Mouse (Mus musculus): ENCODE measurements at regions not wholly inside any gene's neighbourhood (a gene's known extent, or its start where the extent isn't known, plus 50 kb on each side); places are given as distances from the start of the nearest gene placed in this dataset.

DNA sequence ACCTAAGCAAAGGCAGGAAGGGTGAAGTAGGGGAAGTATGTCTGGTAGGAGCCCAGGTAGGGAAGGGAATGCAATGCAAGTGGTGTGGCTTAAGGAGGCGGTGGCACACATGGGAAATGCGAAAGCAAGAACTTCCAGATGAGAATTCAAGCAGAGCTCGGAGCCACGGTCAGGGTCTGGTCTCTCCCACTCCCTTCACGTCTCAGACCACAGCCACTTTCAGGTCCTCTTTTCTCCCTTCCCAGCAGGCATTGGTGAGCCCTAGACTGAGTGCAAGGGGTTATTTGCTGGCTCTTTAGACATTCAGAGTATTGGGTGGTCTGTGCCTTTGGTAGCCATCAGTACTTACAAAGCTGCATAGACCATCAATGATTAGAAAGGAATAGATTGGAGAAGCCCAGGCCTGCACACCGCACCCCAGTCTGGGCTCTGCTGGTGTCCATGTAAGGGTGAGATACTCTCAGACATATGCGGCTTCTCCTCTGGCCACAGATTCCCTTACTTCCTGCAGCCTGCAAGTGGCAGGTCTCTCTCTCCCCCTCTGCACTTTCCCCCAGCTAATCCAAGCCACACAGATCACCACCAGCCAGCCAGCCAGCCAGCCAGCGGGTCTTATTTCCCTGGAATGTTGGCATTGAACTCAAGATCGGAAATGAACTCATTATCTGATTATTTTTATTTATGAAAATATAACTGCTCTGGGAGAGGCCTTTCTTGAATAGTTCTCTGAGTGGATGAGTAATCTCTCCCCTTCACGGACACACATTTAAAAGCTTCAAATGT is 113.6 kb downstream of the Zfp36l2 start:
- H3K36me3 ChIP-seq (replicated peaks; ENCODE audit: control insufficient read depth, insufficient read depth, low read depth, low read length) = no peaks in the 10 kb centered on the region
- H3K27me3 ChIP-seq (ENCODE audit: control insufficient read depth, insufficient read depth, low read length) = no peaks in the 10 kb centered on the region
- no peak for ATAC-seq (replicated peaks; ENCODE audit: insufficient number of reproducible peaks, low FRiP score, low TSS enrichment, low read depth)
- H3K27ac ChIP-seq (replicated peaks; ENCODE audit: low read depth, low read length) = no peak overlapping the region
- H3K9me3 ChIP-seq (replicated peaks; ENCODE audit: control insufficient read depth, low read length) = no peaks in the 10 kb centered on the region
- WGBS = 74% methylated on average over 10 of the region's 10 CpGs
- H3K9ac ChIP-seq (replicated peaks; ENCODE audit: low read length) = no peak overlapping the region
- no peak overlapping the region for H3K4me2 ChIP-seq (ENCODE audit: low read depth, low read length)
- no peak overlapping the region for H3K4me3 ChIP-seq (ENCODE audit: low read depth, low read length)
- no peaks in the 10 kb centered on the region for H3K4me1 ChIP-seq (ENCODE audit: control insufficient read depth, insufficient read depth, low read length)
- DNase-seq (ENCODE audit: low spot score) = no peak

DNA sequence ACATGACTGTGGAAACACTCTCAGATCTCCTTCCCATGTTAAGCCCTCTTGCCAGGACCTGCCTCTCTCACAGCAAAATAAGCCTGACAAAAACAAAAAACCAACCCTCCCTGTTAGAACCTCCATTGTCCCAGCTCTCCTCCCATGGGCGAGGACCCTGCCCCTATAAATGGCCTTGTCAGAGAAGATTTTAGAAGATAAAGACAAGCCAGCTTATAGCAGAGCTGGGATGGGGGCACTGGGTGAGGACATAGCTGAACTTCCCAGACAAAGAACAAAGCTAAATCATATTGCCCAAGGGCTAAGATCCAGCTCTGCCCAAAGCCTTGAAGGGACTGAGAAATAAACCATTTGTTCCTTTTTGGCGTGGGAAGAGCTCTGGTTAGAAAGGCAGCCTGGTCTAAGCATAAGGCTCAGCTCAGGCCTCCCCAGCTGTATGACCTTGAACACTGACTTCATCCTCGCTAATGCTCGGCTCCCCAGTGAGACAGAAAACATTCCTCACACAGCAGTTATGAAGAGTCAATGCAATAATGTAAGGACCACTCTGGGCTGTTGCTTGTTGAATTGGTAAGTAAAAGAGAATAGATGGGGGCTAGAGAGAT is 115.2 kb downstream of the Zfp36l2 start:
- Histone ChIP-seq H3K9ac (replicated peaks; ENCODE audit: low read length) (no peak overlapping the region), H3K4me2 (ENCODE audit: low read depth, low read length) (no peak overlapping the region), H3K27ac (replicated peaks; ENCODE audit: low read depth, low read length) (no peak overlapping the region), H3K27me3 (ENCODE audit: control insufficient read depth, insufficient read depth, low read length) (no peaks in the 10 kb centered on the region), H3K4me1 (ENCODE audit: control insufficient read depth, insufficient read depth, low read length) (no peaks in the 10 kb centered on the region), H3K36me3 (replicated peaks; ENCODE audit: control insufficient read depth, insufficient read depth, low read depth, low read length) (no peaks in the 10 kb centered on the region), H3K9me3 (replicated peaks; ENCODE audit: control insufficient read depth, low read length) (no peaks in the 10 kb centered on the region), H3K4me3 (ENCODE audit: low read depth, low read length) (no peak overlapping the region)
- ATAC-seq (replicated peaks; ENCODE audit: insufficient number of reproducible peaks, low FRiP score, low TSS enrichment, low read depth) (no peak), DNase-seq (ENCODE audit: low spot score) (no peak)
- WGBS = 59% methylated on average over 4 of the region's 4 CpGs

DNA sequence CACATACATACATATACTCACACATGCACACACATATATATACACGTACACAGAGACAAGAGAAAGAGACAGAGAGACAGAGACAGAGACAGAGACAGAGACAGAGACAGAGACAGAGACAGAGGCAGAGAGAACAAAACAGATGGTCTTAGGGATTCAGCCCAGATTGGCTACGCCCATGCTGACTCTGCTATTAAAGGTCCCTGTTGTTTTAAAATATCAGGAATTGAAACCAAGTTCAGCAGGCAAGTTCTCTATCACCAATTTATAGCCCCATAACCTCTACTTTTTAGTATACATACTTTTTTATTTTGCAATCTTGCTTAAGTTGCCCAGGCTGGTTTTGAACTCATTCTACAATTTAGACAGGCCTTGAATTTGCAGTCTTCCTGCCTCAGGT is 115.9 kb downstream of the Zfp36l2 start:
- no peak for ATAC-seq (replicated peaks; ENCODE audit: insufficient number of reproducible peaks, low FRiP score, low TSS enrichment, low read depth)

DNA sequence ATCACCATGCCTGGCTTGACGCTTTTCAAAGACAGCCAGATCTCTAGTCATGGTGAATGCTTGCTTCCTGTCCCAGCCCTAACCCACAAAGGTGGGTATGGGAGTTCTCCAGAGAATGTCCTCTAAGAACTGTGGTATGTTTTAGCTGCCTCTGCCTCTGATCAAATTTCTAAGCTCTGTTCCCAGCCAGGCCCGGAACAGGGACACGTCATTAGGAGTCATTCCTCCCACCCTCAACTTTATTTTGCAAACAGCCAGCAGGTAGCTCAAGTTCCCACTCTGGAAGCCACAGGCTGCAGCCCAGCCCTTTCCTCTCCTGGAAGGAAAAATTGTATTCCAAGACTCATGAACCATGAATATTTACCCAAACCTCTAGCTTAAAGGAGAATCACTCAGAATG is 117.2 kb downstream of the Zfp36l2 start:
- DNase-seq (ENCODE audit: low spot score) (no peak), ATAC-seq (replicated peaks; ENCODE audit: insufficient number of reproducible peaks, low FRiP score, low TSS enrichment, low read depth) (no peak)
- H3K4me1 ChIP-seq (ENCODE audit: control insufficient read depth, insufficient read depth, low read length) = no peaks in the 10 kb centered on the region
- H3K4me2 ChIP-seq (ENCODE audit: low read depth, low read length) = no peak overlapping the region
- H3K9ac ChIP-seq (replicated peaks; ENCODE audit: low read length) = no peak overlapping the region
- no peak overlapping the region for H3K27ac ChIP-seq (replicated peaks; ENCODE audit: low read depth, low read length)
- H3K4me3 ChIP-seq (ENCODE audit: low read depth, low read length) = no peak overlapping the region
- 74% methylated on average over 3 of the region's 3 CpGs for WGBS
- H3K27me3 ChIP-seq (ENCODE audit: control insufficient read depth, insufficient read depth, low read length) = no peaks in the 10 kb centered on the region
- H3K36me3 ChIP-seq (replicated peaks; ENCODE audit: control insufficient read depth, insufficient read depth, low read depth, low read length) = no peaks in the 10 kb centered on the region
- H3K9me3 ChIP-seq (replicated peaks; ENCODE audit: control insufficient read depth, low read length) = no peaks in the 10 kb centered on the region

More for the DNA sequence above, 115.9 kb downstream of the Zfp36l2 start:
- Histone ChIP-seq H3K27me3 (ENCODE audit: control insufficient read depth, insufficient read depth, low read length) (no peaks in the 10 kb centered on the region), H3K9ac (replicated peaks; ENCODE audit: low read length) (no peak overlapping the region), H3K27ac (replicated peaks; ENCODE audit: low read depth, low read length) (no peak overlapping the region), H3K36me3 (replicated peaks; ENCODE audit: control insufficient read depth, insufficient read depth, low read depth, low read length) (no peaks in the 10 kb centered on the region), H3K4me1 (ENCODE audit: control insufficient read depth, insufficient read depth, low read length) (no peaks in the 10 kb centered on the region), H3K9me3 (replicated peaks; ENCODE audit: control insufficient read depth, low read length) (no peaks in the 10 kb centered on the region), H3K4me3 (ENCODE audit: low read depth, low read length) (no peak overlapping the region), H3K4me2 (ENCODE audit: low read depth, low read length) (no peak overlapping the region)
- 88% methylated on average over 2 of the region's 2 CpGs for WGBS
- DNase-seq (ENCODE audit: low spot score) = no peak

DNA sequence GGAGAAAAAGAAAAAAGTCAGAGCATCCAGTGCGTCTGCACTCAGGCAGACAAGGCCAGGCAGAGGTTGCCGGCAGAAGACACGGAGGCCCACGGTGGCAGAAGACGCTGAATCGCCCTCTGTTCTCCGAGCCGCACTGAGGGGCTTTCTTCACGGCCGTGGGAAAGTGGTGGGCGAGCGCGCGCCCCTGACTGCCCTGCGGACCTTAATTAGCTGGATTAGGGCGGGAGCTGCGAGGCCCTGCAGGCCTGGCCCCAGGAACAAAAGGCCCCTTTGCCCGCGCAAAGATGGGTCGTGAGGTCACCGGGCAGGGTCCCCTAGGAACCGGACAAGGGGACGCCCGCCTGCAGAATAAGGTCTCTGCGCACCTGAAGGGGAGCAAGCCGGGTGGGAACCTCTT is 120.6 kb downstream of the Zfp36l2 start:
- ATAC-seq (replicated peaks; ENCODE audit: insufficient number of reproducible peaks, low FRiP score, low TSS enrichment, low read depth) = no peak
- Histone ChIP-seq H3K4me2 (ENCODE audit: low read depth, low read length) (no peak overlapping the region), H3K36me3 (replicated peaks; ENCODE audit: control insufficient read depth, insufficient read depth, low read depth, low read length) (no peaks in the 10 kb centered on the region), H3K9ac (replicated peaks; ENCODE audit: low read length) (no peak overlapping the region), H3K27ac (replicated peaks; ENCODE audit: low read depth, low read length) (no peak overlapping the region), H3K4me1 (ENCODE audit: control insufficient read depth, insufficient read depth, low read length) (no peaks in the 10 kb centered on the region), H3K27me3 (ENCODE audit: control insufficient read depth, insufficient read depth, low read length) (no peaks in the 10 kb centered on the region), H3K9me3 (replicated peaks; ENCODE audit: control insufficient read depth, low read length) (no peaks in the 10 kb centered on the region), H3K4me3 (ENCODE audit: low read depth, low read length) (no peak overlapping the region)
- no peak for DNase-seq (ENCODE audit: low spot score)
- 23% methylated on average over 26 of the region's 26 CpGs for WGBS

DNA sequence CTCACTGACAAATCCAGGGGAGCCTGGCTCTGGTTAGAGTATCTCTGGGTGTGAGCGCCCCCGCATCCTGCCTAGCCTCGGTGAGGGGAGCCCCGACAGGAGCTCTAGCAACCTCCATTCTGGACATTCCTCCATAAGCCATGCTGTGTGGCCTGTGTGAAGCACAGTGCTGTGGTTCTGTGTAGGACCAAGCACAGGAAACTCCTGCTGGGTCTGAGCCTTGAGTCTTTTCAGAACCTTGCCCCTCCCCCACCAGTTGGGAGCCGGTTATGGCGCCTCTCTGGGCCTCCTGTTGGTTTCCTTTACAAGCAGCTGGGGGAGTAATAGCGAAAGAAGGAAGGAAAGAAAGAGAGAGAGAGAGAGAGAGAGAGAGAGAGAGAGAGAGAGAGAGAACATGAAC is 124.0 kb downstream of the Zfp36l2 start:
- Histone ChIP-seq H3K27me3 (ENCODE audit: control insufficient read depth, insufficient read depth, low read length) (no peaks in the 10 kb centered on the region), H3K9me3 (replicated peaks; ENCODE audit: control insufficient read depth, low read length) (no peaks in the 10 kb centered on the region), H3K27ac (replicated peaks; ENCODE audit: low read depth, low read length) (no peak overlapping the region), H3K9ac (replicated peaks; ENCODE audit: low read length) (no peak overlapping the region), H3K4me3 (ENCODE audit: low read depth, low read length) (no peak overlapping the region), H3K36me3 (replicated peaks; ENCODE audit: control insufficient read depth, insufficient read depth, low read depth, low read length) (no peaks in the 10 kb centered on the region), H3K4me2 (ENCODE audit: low read depth, low read length) (no peak overlapping the region), H3K4me1 (ENCODE audit: control insufficient read depth, insufficient read depth, low read length) (peaks cover 5% of the 10 kb centered on the region; the same call in 1 of the 2 replicates)
- DNase-seq (ENCODE audit: low spot score) (no peak), ATAC-seq (replicated peaks; ENCODE audit: insufficient number of reproducible peaks, low FRiP score, low TSS enrichment, low read depth) (no peak)
- WGBS = 47% methylated on average over 7 of the region's 7 CpGs

DNA sequence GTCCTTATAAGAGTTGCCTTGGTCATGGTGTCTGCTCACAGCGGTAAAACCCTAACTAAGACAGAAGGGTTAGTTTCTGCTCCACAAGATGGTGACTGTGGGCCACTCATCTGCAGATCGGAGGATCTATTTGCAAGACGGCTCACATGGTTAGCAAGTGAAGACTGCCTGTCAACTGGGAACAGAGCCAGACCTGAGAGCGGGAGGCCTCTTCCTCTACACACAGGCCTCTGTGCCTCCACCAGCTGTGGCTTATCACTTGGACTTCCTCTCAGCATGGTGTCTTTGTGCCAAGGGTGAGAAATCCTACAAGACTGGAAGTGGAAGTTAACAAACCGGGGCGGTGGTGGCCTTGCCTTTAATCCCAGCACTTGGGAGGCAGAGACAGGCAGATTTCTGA is 126.1 kb downstream of the Zfp36l2 start:
- Histone ChIP-seq H3K27ac (replicated peaks; ENCODE audit: low read depth, low read length) (no peak overlapping the region), H3K4me3 (ENCODE audit: low read depth, low read length) (no peak overlapping the region), H3K9me3 (replicated peaks; ENCODE audit: control insufficient read depth, low read length) (no peaks in the 10 kb centered on the region), H3K27me3 (ENCODE audit: control insufficient read depth, insufficient read depth, low read length) (no peaks in the 10 kb centered on the region), H3K9ac (replicated peaks; ENCODE audit: low read length) (no peak overlapping the region), H3K4me2 (ENCODE audit: low read depth, low read length) (no peak overlapping the region), H3K36me3 (replicated peaks; ENCODE audit: control insufficient read depth, insufficient read depth, low read depth, low read length) (no peaks in the 10 kb centered on the region), H3K4me1 (ENCODE audit: control insufficient read depth, insufficient read depth, low read length) (peaks cover 5% of the 10 kb centered on the region; the same call in 1 of the 2 replicates)
- ATAC-seq (replicated peaks; ENCODE audit: insufficient number of reproducible peaks, low FRiP score, low TSS enrichment, low read depth) = no peak
- 85% methylated on average over 6 of the region's 6 CpGs for WGBS
- DNase-seq (ENCODE audit: low spot score) = no peak

DNA sequence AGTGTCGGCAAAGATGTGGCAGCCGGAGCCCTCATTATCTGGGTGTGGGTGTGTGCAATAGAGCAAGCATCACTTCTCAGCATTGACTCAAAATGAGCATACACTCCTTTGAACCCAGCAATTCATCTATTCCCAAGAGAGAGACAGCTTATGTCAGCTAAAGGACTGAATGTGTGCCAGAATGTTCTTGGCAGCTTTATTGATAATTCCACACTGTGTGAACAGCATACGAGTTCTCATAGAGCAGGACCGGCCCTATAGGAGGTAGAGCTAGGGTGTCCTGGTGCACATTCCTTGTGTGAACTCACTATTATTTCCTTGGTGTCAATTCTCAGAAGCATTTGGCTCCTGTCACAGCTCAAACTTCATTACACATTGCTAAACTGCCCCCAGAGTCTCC is 131.3 kb downstream of the Zfp36l2 start:
- DNase-seq (ENCODE audit: low spot score) (no peak), ATAC-seq (replicated peaks; ENCODE audit: insufficient number of reproducible peaks, low FRiP score, low TSS enrichment, low read depth) (no peak)
- Histone ChIP-seq H3K27me3 (ENCODE audit: control insufficient read depth, insufficient read depth, low read length) (no peaks in the 10 kb centered on the region), H3K9ac (replicated peaks; ENCODE audit: low read length) (no peak overlapping the region), H3K27ac (replicated peaks; ENCODE audit: low read depth, low read length) (no peak overlapping the region), H3K4me2 (ENCODE audit: low read depth, low read length) (no peak overlapping the region), H3K4me1 (ENCODE audit: control insufficient read depth, insufficient read depth, low read length) (peaks cover 5% of the 10 kb centered on the region; the same call in 1 of the 2 replicates), H3K9me3 (replicated peaks; ENCODE audit: control insufficient read depth, low read length) (no peaks in the 10 kb centered on the region), H3K4me3 (ENCODE audit: low read depth, low read length) (no peak overlapping the region), H3K36me3 (replicated peaks; ENCODE audit: control insufficient read depth, insufficient read depth, low read depth, low read length) (no peaks in the 10 kb centered on the region)
- WGBS = 91% methylated on average over 4 of the region's 4 CpGs
